Mouse (Mus musculus) adrenal gland, postnatal 4 days (tissue): ENCODE data around the gene Mvb12a. TPM values are rescaled to one million over a fixed set of nuclear protein-coding genes. Genes with fewer than 3 reads are reported as not detected.

ENCODE experiments used
- DNase-seq, 2 experiments: peaks; one replicate each; pipeline ENCODE4 v3.0.0; 2021 to 2022; ENCODE audit warnings: low spot score in 2 of 2, mixed read lengths in 2 of 2
- total RNA-seq, 2 experiments: library from RNA; stranded (reverse); gene quantifications; 2 replicates each; pipeline ENCODE4 v1.2.3; 2021

Mvb12a gene
- total RNA-seq, 2 experiments from 2014 or later: 74.5 to 76.0 TPM

GRCm38 (mm10) chr8:71591471-71592373, 49.0 kb downstream of the Mvb12a start, which contains the start of gene Pgls:
TSS of gene Pgls (plus strand) at chr8:71592176.
- DNase-seq: peak; percentile 87 to 94

- DNase-seq: peak; percentile 51 to 63
These were observed 49.9 kb downstream of the Mvb12a start for GRCm38 (mm10) chr8:71592374-71593170.

- no peak for DNase-seq
These were observed 51.0 kb downstream of the Mvb12a start for GRCm38 (mm10) chr8:71593556-71594323.

- no peak for DNase-seq
These were observed 51.6 kb downstream of the Mvb12a start for GRCm38 (mm10) chr8:71594324-71594722.

GRCm38 (mm10) chr8:71595862-71596261, 53.1 kb downstream of the Mvb12a start:
- DNase-seq: peak; percentile 85 to 88

- DNase-seq: no peak
These were observed 53.7 kb downstream of the Mvb12a start for GRCm38 (mm10) chr8:71596384-71596783.

- DNase-seq: no peak
These were observed 54.1 kb downstream of the Mvb12a start for GRCm38 (mm10) chr8:71596798-71597197.

- no peak for DNase-seq
These were observed 54.7 kb downstream of the Mvb12a start, which contains the start of gene Fam129c for GRCm38 (mm10) chr8:71597451-71597850. TSS of gene Fam129c (plus strand) at chr8:71597648.

Other genes with a start within 250 kb of the Mvb12a start
- gene Use1, start 176.1 kb upstream of the Mvb12a start, total RNA-seq: 100 to 1,000 TPM; 210 to 221 TPM
- gene Ocel1, start 171.6 kb upstream of the Mvb12a start, total RNA-seq: 10 to 100 TPM; 12.0 to 13.6 TPM
- 10 to 100 TPM; 67.6 to 70.6 TPM for gene Nr2f6, start 161.0 kb upstream of the Mvb12a start, total RNA-seq
- gene Ushbp1, start 147.1 kb upstream of the Mvb12a start, total RNA-seq: 10 to 100 TPM; 21.6 to 21.8 TPM
- 100 to 1,000 TPM; 108 to 109 TPM for gene Babam1, start 146.1 kb upstream of the Mvb12a start, total RNA-seq
- 10 to 100 TPM; 13.5 to 14.6 TPM for gene Ankle1, start 136.9 kb upstream of the Mvb12a start, total RNA-seq
- 10 to 100 TPM; 58.9 to 65.9 TPM for gene Abhd8, start 79.3 kb upstream of the Mvb12a start, total RNA-seq
- 10 to 100 TPM; 87.7 to 89.8 TPM for gene Mrpl34, start 78.0 kb upstream of the Mvb12a start, total RNA-seq
- gene Dda1, start 73.7 kb upstream of the Mvb12a start, total RNA-seq: 10 to 100 TPM; 61.2 to 61.4 TPM
- 10 to 100 TPM; 25.9 to 26.3 TPM for gene Ano8, start 57.0 kb upstream of the Mvb12a start, total RNA-seq
- 10 to 100 TPM; 30.6 to 32.0 TPM for gene Gtpbp3, start 54.8 kb upstream of the Mvb12a start, total RNA-seq
- 100 to 1,000 TPM; 179 to 185 TPM for gene Plvap, start 31.2 kb upstream of the Mvb12a start, total RNA-seq
- under 1 TPM in 1 of 2 experiments, not detected in 1; 0.25 TPM for gene Ccdc194, start 17.2 kb upstream of the Mvb12a start, total RNA-seq
- gene Bst2, start 5.5 kb upstream of the Mvb12a start, total RNA-seq: 10 to 100 TPM; 39.6 to 46.0 TPM
- gene Tmem221, start 15.9 kb downstream of the Mvb12a start, total RNA-seq: 1 to 10 TPM; 4.4 to 4.5 TPM
- gene Nxnl1, start 23.7 kb downstream of the Mvb12a start, total RNA-seq: under 1 TPM; 0.25 to 0.65 TPM
- gene Slc27a1, start 26.0 kb downstream of the Mvb12a start, total RNA-seq: 100 to 1,000 TPM; 110 to 111 TPM
- gene Pgls, start 49.3 kb downstream of the Mvb12a start, total RNA-seq: 100 to 1,000 TPM; 136 to 144 TPM
- gene Fam129c, start 54.7 kb downstream of the Mvb12a start, total RNA-seq: 1 to 10 TPM; 3.4 to 4.3 TPM
- gene Colgalt1, start 68.1 kb downstream of the Mvb12a start, total RNA-seq: 10 to 100 TPM; 74.6 to 78.2 TPM
- gene Unc13a, start 128.8 kb downstream of the Mvb12a start, total RNA-seq: 10 to 100 TPM; 11.7 to 12.9 TPM
- 10 to 100 TPM; 17.7 to 19.3 TPM for gene Jak3, start 133.4 kb downstream of the Mvb12a start, total RNA-seq
- 1 to 10 TPM; 6.8 to 8.5 TPM for gene Insl3, start 146.3 kb downstream of the Mvb12a start, total RNA-seq
- 1 to 10 TPM; 4.4 to 5.0 TPM for gene B3gnt3, start 158.9 kb downstream of the Mvb12a start, total RNA-seq
- gene Fcho1, start 182.8 kb downstream of the Mvb12a start, total RNA-seq: 1 to 10 TPM; 8.4 to 9.8 TPM